ENCODE assay signal across 9 mouse cellular contexts in the genomic region with DNA sequence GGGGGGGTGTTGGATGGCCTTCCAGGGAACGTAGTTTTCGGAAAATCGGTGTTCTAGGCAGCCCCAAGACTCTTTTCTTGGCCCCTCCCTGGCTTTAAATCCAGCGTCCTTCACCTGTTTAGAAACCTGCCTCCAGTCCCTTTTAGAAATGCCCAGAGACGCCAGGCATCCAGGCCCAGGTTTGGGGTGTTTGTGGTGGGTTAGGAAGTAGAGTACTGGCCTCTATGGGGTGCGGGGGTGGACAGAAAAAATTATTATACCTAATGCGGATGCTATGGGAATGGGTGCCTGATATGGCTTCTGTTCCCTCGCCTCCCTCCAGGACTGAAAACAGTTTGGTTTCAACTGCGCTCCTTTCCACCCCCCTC. TPM values are rescaled to one million over a fixed set of nuclear protein-coding genes. Genes with fewer than 3 reads are reported as not detected.
DNase-seq lines count a peak whose midpoint lies in the region; ATAC-seq and TF ChIP-seq lines count a peak whose summit lies in the region.
"Had no signal": no experiment of that assay in that cellular context is flagged by ENCODE, and none has a peak within 500 bp of the region (broad histone marks: within the 10 kb centered on the region; RNA-seq: fewer than 3 reads in every experiment).

No protein-coding gene starts in this region.

- no peak overlapping the region for H3K27ac ChIP-seq in heart, adult 2 months
- H3K27ac ChIP-seq in liver, embryonic 12.5 days, result no peak overlapping the region
- peak overlapping the region; percentile 40; the same call in 1 of the 2 replicates for H3K27ac ChIP-seq in stomach, postnatal 0 days (replicated peaks)

- no peak overlapping the region for H3K9ac ChIP-seq in heart, adult 2 months (ENCODE audit: low read depth, low read length)
- no peak overlapping the region for H3K9ac ChIP-seq in liver, embryonic 12.5 days
- peak overlapping the region; percentile 63 for H3K9ac ChIP-seq in stomach, postnatal 0 days (ENCODE audit: low read length)

- no peak for ATAC-seq in liver, embryonic 12.5 days
- ATAC-seq in stomach, postnatal 0 days (ENCODE audit: low FRiP score, low TSS enrichment), result no peak
- ATAC-seq: activated CD4-positive, CD25-positive, alpha-beta regulatory T cell, adult 4 months had no signal

- peaks cover 20% of the 10 kb centered on the region for H3K27me3 ChIP-seq in heart, adult 2 months (ENCODE audit: control insufficient read depth, insufficient read depth, low read length)
- H3K27me3 ChIP-seq in liver, embryonic 12.5 days (replicated peaks), result peaks cover 78% of the 10 kb centered on the region
- H3K27me3 ChIP-seq in stomach, postnatal 0 days (ENCODE audit: control insufficient read depth, insufficient read depth, low read length), result no peaks in the 10 kb centered on the region

- H3K79me2 ChIP-seq in heart, adult 2 months (replicated peaks; ENCODE audit: control insufficient read depth, insufficient read depth, low read length), result no peaks in the 10 kb centered on the region

- no peak for TF ChIP-seq CTCF in heart, adult 2 months (IDR thresholded peaks at IDR 0.05)
- no peak for TF ChIP-seq CTCF in stomach, postnatal 0 days (IDR thresholded peaks at IDR 0.05; ENCODE audit: low read depth)

- H3K4me2 ChIP-seq in liver, embryonic 12.5 days, result peak overlapping the region; percentile 64
- peak overlapping the region; percentile 96 for H3K4me2 ChIP-seq in stomach, postnatal 0 days (replicated peaks; ENCODE audit: low read depth)

- WGBS in heart, adult 2 months, result 7% methylated on average over 9 of the region's 9 CpGs
- WGBS in liver, embryonic 12.5 days (ENCODE audit: insufficient replicate concordance), result 2% methylated on average over 9 of the region's 9 CpGs
- 13% methylated on average over 9 of the region's 9 CpGs for WGBS in stomach, postnatal 0 days

- H3K4me3 ChIP-seq in heart, adult 2 months, result peak overlapping the region; percentile 50
- peak overlapping the region; percentile 42 for H3K4me3 ChIP-seq in liver, embryonic 12.5 days
- peak overlapping the region; percentile 67 for H3K4me3 ChIP-seq in stomach, postnatal 0 days (ENCODE audit: low read depth, low read length)

- intact Hi-C loops in heart, adult 2 months (cut with DNase I), result no loop called here
- intact Hi-C loops in heart, postnatal 14 days (cut with DNase I), result loop anchor here (5.0 to 10.0 kb wide), 2 partner anchors 153 to 340 kb away; no protein-coding TSS in a partner anchor

- TF ChIP-seq POLR2A in heart, adult 2 months (IDR thresholded peaks at IDR 0.05; ENCODE audit: insufficient read depth, low read depth, low read length), result no peak

- H3K36me3 ChIP-seq in heart, adult 2 months (ENCODE audit: control insufficient read depth, insufficient read depth, low read length), result no peaks in the 10 kb centered on the region
- no peaks in the 10 kb centered on the region for H3K36me3 ChIP-seq in liver, embryonic 12.5 days
- no peaks in the 10 kb centered on the region for H3K36me3 ChIP-seq in stomach, postnatal 0 days (ENCODE audit: control insufficient read depth, insufficient read depth, low read length)

- no peaks in the 10 kb centered on the region for H3K4me1 ChIP-seq in heart, adult 2 months (ENCODE audit: control insufficient read depth, insufficient read depth, low read length)
- peaks cover 5% of the 10 kb centered on the region; the same call in 1 of the 2 replicates for H3K4me1 ChIP-seq in liver, embryonic 12.5 days
- H3K4me1 ChIP-seq in stomach, postnatal 0 days (replicated peaks; ENCODE audit: control insufficient read depth, insufficient read depth), result peaks cover 10% of the 10 kb centered on the region

- no peaks in the 10 kb centered on the region for H3K9me3 ChIP-seq in liver, embryonic 12.5 days (replicated peaks)
- no peaks in the 10 kb centered on the region for H3K9me3 ChIP-seq in stomach, postnatal 0 days (ENCODE audit: control insufficient read depth, low read length)

- TF ChIP-seq EP300 in heart, adult 2 months (IDR thresholded peaks at IDR 0.05; ENCODE audit: insufficient read depth, low read depth, low read length), result no peak
- TF ChIP-seq EP300 in stomach, postnatal 0 days (optimal IDR thresholded peaks at IDR 0.05), result no peak

- DNase-seq in heart, adult 2 months, result no peak
- DNase-seq in heart, postnatal 14 days, result no peak
- DNase-seq in right cerebral cortex, postnatal 25 days, result peak; percentile 22
- DNase-seq in right cerebral cortex, postnatal 4 days, result no peak
- no peak for DNase-seq in stomach, postnatal 0 days (ENCODE audit: low spot score)
- no peak for DNase-seq in right cerebral cortex, adult 18-20 months
- no peak for DNase-seq in frontal cortex, postnatal 25 days (ENCODE audit: low spot score in 2 of 2)

RNA-seq across cellular contexts. Expression of gene Tenm4, which starts 41.2 kb away (rescaled TPM):
- 1 to 10 TPM in 1 of 2 experiments, under 1 TPM in 1; 0.34 to 1.3 TPM for total RNA-seq in heart, adult 2 months (2021)
- polyA plus RNA-seq in heart, adult 2 months (2012; rRNA removed), result 0.67 and 0.74 TPM in 2 replicates
- total RNA-seq in heart, postnatal 14 days (2021), result 1 to 10 TPM; 2.1 to 2.3 TPM
- 1.9 and 2.3 TPM in 2 replicates for polyA plus RNA-seq in liver, embryonic 12.5 days (2016; fragmentation: Nextera tagmentation; extraction: Ambion mirVana)
- polyA plus RNA-seq in stomach, postnatal 0 days (2015; fragmentation: Nextera tagmentation; extraction: Ambion mirVana), result 6.9 and 7.2 TPM in 2 replicates
